Mouse (Mus musculus) small intestine, adult 2 months (tissue): ENCODE results near the gene Mettl1. TPM values are rescaled to one million over a fixed set of nuclear protein-coding genes. Genes with fewer than 3 reads are reported as not detected.

Experiments used
- H3K27ac ChIP-seq: fragments of 200-500 bp; 2 replicates; pipeline ENCODE4 v1.5.1; 2012; ENCODE audit warnings: low read depth, low read length, control low read depth, inconsistent platforms; ENCODE audit not compliant: insufficient read depth
- H3K27me3 ChIP-seq: fragments of 200-500 bp; 2 replicates; pipeline ENCODE4 v1.6.1; 2012; ENCODE audit warnings: mild to moderate bottlenecking, moderate library complexity, low read length, inconsistent platforms; ENCODE audit not compliant: control insufficient read depth, insufficient read depth
- H3K36me3 ChIP-seq: fragments of 200-500 bp; 2 replicates; pipeline ENCODE4 v1.6.1; 2012; ENCODE audit warnings: mild to moderate bottlenecking, low read length, control low read depth, inconsistent platforms; ENCODE audit not compliant: control insufficient read depth, insufficient read depth
- H3K4me1 ChIP-seq: fragments of 200-500 bp; 2 replicates; pipeline ENCODE4 v1.6.1; 2012; ENCODE audit warnings: low read length, inconsistent platforms, mixed read lengths; ENCODE audit not compliant: control insufficient read depth, insufficient read depth, insufficient read length
- H3K4me3 ChIP-seq: fragments of 200-500 bp; 2 replicates; pipeline ENCODE4 v1.5.1; 2012; ENCODE audit warnings: low read depth, mild to moderate bottlenecking, control low read depth, inconsistent platforms, low read length, moderate library complexity
- CTCF ChIP-seq: fragments of 200-500 bp; IDR thresholded peaks from 2 replicates; pipeline ENCODE4 v1.5.1; 2012; ENCODE audit warnings: low read depth, mild to moderate bottlenecking, control low read depth, inconsistent platforms, low read length, moderate library complexity, mixed read lengths; ENCODE audit not compliant: insufficient replicate concordance, insufficient read length; ENCODE audit errors: extremely low read depth
- POLR2A ChIP-seq: fragments of 200-500 bp; IDR thresholded peaks from 2 replicates; pipeline ENCODE4 v1.6.1; 2012; ENCODE audit warnings: low read depth, mild to moderate bottlenecking, control low read depth, inconsistent platforms, low read length, moderate library complexity
- WGBS: fragments of 180-500 bp; shearing (Covaris S2); methylation state at CpG from one replicate; pipeline ENCODE4 v1.1.7; 2018; 5-methylcytosine and 5-hydroxymethylcytosine counted together
- polyA plus RNA-seq: library from polyadenylated mRNA; depleted of rRNA; stranded (reverse); fragments of >200 nt; gene quantifications from 2 replicates; pipeline ENCODE4 v1.2.3, GENCODE M21; 2012

The Mettl1 gene
- polyA plus RNA-seq, 1 experiment: 9.6 TPM

DNA sequence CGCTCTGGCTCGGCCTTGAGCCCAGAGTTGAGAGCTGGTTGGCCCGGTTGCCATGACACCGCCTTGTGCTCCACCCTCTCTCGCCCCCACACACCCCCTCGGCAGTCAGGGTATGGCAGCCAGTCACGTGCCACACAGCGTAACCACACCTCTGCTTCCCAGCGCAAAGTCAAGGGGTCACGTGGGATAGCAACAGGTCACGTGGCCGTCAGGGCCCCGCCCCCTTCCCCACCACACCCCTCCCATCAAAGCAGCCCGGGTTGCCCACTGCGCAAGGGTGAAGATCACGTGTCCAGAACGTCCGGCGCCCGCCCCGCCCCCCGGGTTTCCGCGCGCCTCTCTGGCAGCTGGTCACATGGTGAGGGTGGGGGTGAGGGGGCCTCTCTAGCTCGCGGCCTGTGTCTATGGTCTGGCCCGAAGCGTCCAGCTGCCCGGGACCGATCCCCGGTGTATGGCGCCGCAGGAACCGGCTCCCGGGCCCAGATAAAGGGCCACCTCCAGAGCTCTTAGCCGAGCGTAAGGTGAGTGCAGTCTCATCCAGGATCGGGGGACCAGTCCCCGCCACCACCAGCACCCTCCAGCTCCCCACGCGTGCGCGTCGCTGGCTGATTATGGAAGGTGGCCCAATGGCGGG, 22.1 kb downstream of the Mettl1 start, which contains the start of gene Cdk4:
Gene Cdk4 (plus strand): TSS at position 296 of the 634 bp plus-strand sequence.
- peak within 1 kb of the TSS; percentile 58 for H3K27ac ChIP-seq
- H3K36me3 ChIP-seq: peaks cover 25% of the 10 kb centered on the region
- H3K4me3 ChIP-seq: peak within 1 kb of the TSS; percentile 85
- peak; percentile 74; the same call in 1 of the 2 replicates for TF ChIP-seq POLR2A
- TF ChIP-seq CTCF: no peak
- peaks cover 19% of the 10 kb centered on the region for H3K4me1 ChIP-seq
- WGBS: under 1% methylated on average over 46 of the region's 46 CpGs
- H3K27me3 ChIP-seq: peaks cover 9% of the 10 kb centered on the region

DNA sequence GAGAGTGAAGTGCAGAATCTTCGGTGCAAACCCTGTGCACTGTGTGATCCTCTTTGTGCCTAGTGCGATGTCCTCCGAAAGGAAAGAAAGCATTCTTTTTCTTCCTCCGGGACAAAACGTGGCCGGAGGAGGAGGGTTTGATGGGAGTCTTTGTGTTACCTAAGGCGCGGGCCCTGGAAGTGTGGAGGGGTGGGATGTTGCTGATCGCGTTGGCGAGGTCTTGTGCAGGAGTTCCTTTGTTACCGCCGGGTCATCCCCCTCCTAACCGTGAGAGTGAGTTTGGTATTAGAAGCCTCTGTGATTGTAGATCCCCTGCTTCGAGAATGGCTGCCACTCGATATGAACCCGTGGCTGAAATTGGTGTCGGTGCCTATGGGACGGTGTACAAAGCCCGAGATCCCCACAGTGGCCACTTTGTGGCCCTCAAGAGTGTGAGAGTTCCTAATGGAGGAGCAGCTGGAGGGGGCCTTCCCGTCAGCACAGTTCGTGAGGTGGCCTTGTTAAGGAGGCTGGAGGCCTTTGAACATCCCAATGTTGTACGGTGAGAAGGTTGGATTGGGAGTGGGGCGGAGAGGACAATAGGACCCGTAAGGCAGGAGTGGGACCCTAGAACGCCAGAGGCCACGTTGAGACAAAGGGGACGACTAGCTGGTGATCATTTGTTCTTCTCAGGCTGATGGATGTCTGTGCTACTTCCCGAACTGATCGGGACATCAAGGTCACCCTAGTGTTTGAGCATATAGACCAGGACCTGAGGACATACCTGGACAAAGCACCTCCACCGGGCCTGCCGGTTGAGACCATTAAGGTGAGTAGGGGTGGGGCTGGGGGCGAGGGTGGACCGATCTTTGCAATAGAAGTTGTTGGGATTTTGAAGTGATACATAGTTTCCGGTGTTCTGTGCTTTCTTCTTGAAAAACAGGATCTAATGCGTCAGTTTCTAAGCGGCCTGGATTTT, 23.0 kb downstream of the Mettl1 start:
- WGBS: 7% methylated on average over 37 of the region's 37 CpGs
- H3K27ac ChIP-seq: peak overlapping the region; percentile 58
- TF ChIP-seq POLR2A: no peak
- no peak for TF ChIP-seq CTCF

DNA sequence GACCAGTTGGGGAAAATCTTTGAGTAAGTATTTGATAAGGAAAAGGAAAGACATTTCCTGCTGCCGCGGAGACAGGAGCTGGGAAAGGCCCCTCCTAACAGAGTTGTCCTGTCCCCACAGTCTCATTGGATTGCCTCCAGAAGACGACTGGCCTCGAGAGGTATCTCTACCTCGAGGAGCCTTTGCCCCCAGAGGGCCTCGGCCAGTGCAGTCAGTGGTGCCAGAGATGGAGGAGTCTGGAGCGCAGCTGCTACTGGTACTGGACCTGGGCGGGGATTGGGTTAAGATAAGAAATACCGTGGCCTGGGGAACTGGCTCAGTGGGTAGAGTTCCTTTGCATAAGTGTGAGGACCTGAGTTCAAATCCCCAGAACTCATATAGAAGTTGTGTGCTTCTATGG, 24.8 kb downstream of the Mettl1 start:
- Histone ChIP-seq H3K4me3 (no peak overlapping the region), H3K4me1 (peaks cover 22% of the 10 kb centered on the region), H3K36me3 (peaks cover 27% of the 10 kb centered on the region), H3K27me3 (no peaks in the 10 kb centered on the region), H3K27ac (no peak overlapping the region)
- TF ChIP-seq CTCF (no peak), POLR2A (no peak)
- 22% methylated on average over 9 of the region's 9 CpGs for WGBS

More for the DNA sequence above, 23.0 kb downstream of the Mettl1 start:
- peak overlapping the region; percentile 85 for H3K4me3 ChIP-seq
- peaks cover 21% of the 10 kb centered on the region for H3K4me1 ChIP-seq
- peaks cover 7% of the 10 kb centered on the region for H3K27me3 ChIP-seq
- peaks cover 27% of the 10 kb centered on the region for H3K36me3 ChIP-seq

- Histone ChIP-seq H3K4me3 (no peak overlapping the region), H3K36me3 (peaks cover 27% of the 10 kb centered on the region), H3K27ac (no peak overlapping the region), H3K4me1 (peaks cover 22% of the 10 kb centered on the region), H3K27me3 (no peaks in the 10 kb centered on the region)
- WGBS: 77% methylated on average over 14 of the region's 14 CpGs
- TF ChIP-seq CTCF: no peak
- TF ChIP-seq POLR2A: no peak
Measured at GRCm38 (mm10) chr10:127066519-127067018, 25.4 kb downstream of the Mettl1 start.

- Histone ChIP-seq H3K36me3 (peaks cover 27% of the 10 kb centered on the region), H3K4me1 (peaks cover 19% of the 10 kb centered on the region), H3K27ac (no peak overlapping the region), H3K4me3 (no peak overlapping the region), H3K27me3 (no peaks in the 10 kb centered on the region)
- no peak for TF ChIP-seq CTCF
- TF ChIP-seq POLR2A: no peak
- 50% methylated on average over 9 of the region's 9 CpGs for WGBS
Measured at GRCm38 (mm10) chr10:127068360-127069038, 27.3 kb downstream of the Mettl1 start.

DNA sequence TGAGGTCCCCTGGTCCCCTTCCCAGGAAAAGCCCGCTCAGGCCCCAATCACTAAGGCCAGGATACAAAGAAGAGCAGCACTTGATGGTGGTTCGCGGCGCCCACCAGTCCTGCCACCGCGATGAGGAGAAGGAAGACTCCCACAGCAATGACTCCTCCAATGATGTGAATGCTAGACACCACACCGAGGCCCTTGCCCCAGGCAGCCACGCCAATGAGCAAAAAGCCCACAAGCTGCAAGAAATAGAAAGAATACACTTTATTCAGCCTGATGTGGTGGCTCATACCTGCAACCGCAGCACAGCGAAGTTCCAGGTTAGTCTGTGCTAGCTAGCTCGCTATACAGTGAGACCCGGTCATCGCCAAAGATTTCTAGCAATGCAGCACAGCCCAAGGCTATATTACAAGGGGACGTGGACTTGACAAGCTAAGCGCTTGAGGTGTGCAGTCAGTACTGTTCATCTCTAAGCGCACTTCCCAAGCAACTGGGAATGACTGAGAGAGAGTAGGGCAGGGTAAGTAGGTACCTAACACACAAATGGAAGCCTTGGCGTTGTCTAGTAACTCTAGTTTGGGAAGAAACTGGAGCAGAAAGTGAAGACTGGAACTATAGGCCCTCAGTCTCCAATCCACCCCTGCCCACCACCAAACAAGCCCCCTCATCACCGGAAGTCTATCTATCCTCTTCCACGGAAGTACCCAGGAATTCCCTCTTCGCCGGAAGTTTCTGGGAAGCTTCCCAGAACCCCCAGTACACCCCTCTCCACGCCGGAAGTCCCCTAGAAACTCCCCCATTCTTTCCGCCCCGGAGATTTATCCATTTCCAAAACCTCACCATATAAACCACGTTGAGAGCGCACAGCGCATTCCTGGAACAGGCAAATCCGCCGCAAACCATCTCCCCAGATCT, 28.3 kb downstream of the Mettl1 start:
- no peaks in the 10 kb centered on the region for H3K27me3 ChIP-seq
- TF ChIP-seq CTCF (no peak), POLR2A (no peak)
- peaks cover 27% of the 10 kb centered on the region for H3K36me3 ChIP-seq
- peaks cover 15% of the 10 kb centered on the region for H3K4me1 ChIP-seq
- 4% methylated on average over 30 of the region's 30 CpGs for WGBS
- H3K27ac ChIP-seq: peak overlapping the region; percentile 58; the same call in 1 of the 2 replicates
- peak overlapping the region; percentile 82 for H3K4me3 ChIP-seq
